Mouse (Mus musculus): Measurements from ENCODE around the gene Kin. TPM values are rescaled to one million over a fixed set of nuclear protein-coding genes. Genes with fewer than 3 reads are reported as not detected.

The Kin gene
- polyA plus RNA-seq (2011; ENCODE audit: insufficient read depth, insufficient read length, low replicate concordance, missing spikeins) = 54.6 and 81.6 TPM in 2 replicates

DNA sequence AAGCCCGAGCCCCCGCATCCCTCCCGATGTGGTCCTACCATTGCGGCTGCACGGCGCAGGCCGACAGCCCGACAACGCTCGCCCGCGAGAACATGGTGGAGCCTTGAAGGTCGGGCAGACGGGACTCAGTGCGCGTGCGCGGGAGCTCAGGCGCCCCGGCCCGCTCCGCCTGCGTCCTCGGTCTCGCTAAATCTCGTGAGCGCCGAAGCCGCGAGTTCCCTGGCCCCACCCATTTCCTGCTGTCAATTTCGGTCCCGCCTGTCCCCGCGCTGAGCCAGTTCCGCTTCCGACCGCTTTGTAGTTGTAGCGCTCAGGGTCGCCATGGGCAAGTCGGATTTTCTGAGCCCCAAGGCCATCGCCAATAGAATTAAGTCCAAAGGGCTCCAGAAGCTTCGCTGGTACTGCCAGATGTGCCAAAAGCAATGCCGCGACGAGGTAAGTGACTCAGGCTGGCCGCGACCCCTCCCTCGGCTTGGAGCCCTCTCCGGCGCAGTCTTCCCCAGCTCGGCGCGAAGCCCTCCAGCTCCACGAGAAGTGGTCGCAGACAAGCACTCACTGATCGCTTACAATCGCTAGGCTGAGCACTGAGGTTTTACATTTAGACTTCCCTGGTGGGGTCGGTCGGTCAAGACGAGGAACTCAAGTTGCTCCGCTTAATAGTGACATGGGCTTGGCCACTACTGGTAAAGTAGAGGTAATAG is at the start of gene Kin, which contains the start of gene Atp5c1:
TSS of gene Kin (plus strand) at position 284 of the 701 bp plus-strand sequence.
TSS of gene Atp5c1 (minus strand) at position 201 of the 701 bp plus-strand sequence.
- under 1% methylated on average over 61 of the region's 61 CpGs for WGBS
- Histone ChIP-seq H3K4me1 (ENCODE audit: control insufficient read depth, insufficient read depth, low read length) (no peaks in the 10 kb centered on the region; the same call in 1 of the 2 replicates), H3K4me3 (replicated peaks; ENCODE audit: control insufficient read depth, low read depth, low read length) (peak within 1 kb of the TSS; percentile 90), H3K27ac (ENCODE audit: control insufficient read depth, insufficient read depth, low read depth, low read length, poor library complexity) (peak within 1 kb of the TSS; percentile 83)
- peak; percentile 92 for TF ChIP-seq POLR2A (IDR thresholded peaks at IDR 0.05; ENCODE audit: borderline replicate concordance, control insufficient read depth, low read depth, low read length)
- peak; percentile 38; the same call in 1 of the 2 replicates for TF ChIP-seq CTCF (IDR thresholded peaks at IDR 0.05; ENCODE audit: control insufficient read depth, insufficient read depth, low read length)

DNA sequence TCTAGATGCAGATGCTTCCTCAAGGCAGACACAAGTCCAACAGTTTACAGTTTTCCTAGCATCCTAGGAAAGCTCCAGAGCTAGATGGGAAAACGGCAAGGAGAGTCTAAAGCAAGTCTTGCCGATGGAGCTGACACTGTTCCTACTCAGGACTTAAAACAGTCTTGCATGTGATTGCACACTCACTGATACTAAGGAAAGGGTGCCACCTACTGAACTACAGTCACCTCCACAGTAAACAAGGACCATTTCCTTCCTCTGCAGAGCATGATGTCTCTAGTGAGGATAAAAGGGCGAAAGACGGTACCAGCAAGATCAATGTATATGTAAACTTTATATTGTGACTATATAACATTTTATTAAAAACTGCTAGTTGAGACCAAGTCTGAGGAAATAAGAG is 46.7 kb upstream of the Kin start:
- Histone ChIP-seq H3K4me1 (ENCODE audit: control insufficient read depth, insufficient read depth, low read length) (no peaks in the 10 kb centered on the region; the same call in 1 of the 2 replicates), H3K27ac (ENCODE audit: control insufficient read depth, insufficient read depth, low read depth, low read length, poor library complexity) (no peak overlapping the region), H3K4me3 (replicated peaks; ENCODE audit: control insufficient read depth, low read depth, low read length) (no peak overlapping the region)
- no peak for TF ChIP-seq POLR2A (IDR thresholded peaks at IDR 0.05; ENCODE audit: borderline replicate concordance, control insufficient read depth, low read depth, low read length)
- TF ChIP-seq CTCF (IDR thresholded peaks at IDR 0.05; ENCODE audit: control insufficient read depth, insufficient read depth, low read length) = no peak
- 46% methylated on average over 4 of the region's 4 CpGs for WGBS

DNA sequence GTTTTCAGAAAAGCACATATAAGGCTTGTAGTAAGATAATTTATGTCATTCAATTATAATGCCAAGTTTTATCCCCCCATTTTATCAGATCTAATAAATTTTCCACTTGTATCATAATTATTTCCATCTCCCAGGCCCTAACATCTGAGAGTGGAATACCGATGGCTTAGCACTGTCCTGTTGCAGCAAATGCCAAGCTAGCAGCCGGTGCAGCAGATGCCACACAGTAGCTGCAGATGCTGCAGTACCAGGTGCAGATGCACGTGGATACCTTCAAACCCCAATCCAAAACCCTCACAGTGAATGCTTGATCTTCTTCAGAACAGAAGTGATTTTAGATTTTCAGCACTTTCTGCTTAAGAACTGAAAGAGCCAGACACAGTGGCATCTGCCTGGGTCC is 45.4 kb upstream of the Kin start:
- TF ChIP-seq POLR2A (IDR thresholded peaks at IDR 0.05; ENCODE audit: borderline replicate concordance, control insufficient read depth, low read depth, low read length) (no peak), CTCF (IDR thresholded peaks at IDR 0.05; ENCODE audit: control insufficient read depth, insufficient read depth, low read length) (no peak)
- Histone ChIP-seq H3K27ac (ENCODE audit: control insufficient read depth, insufficient read depth, low read depth, low read length, poor library complexity) (no peak overlapping the region), H3K4me1 (ENCODE audit: control insufficient read depth, insufficient read depth, low read length) (no peaks in the 10 kb centered on the region; the same call in 1 of the 2 replicates), H3K4me3 (replicated peaks; ENCODE audit: control insufficient read depth, low read depth, low read length) (no peak overlapping the region)
- WGBS = 88% methylated on average over 3 of the region's 3 CpGs

DNA sequence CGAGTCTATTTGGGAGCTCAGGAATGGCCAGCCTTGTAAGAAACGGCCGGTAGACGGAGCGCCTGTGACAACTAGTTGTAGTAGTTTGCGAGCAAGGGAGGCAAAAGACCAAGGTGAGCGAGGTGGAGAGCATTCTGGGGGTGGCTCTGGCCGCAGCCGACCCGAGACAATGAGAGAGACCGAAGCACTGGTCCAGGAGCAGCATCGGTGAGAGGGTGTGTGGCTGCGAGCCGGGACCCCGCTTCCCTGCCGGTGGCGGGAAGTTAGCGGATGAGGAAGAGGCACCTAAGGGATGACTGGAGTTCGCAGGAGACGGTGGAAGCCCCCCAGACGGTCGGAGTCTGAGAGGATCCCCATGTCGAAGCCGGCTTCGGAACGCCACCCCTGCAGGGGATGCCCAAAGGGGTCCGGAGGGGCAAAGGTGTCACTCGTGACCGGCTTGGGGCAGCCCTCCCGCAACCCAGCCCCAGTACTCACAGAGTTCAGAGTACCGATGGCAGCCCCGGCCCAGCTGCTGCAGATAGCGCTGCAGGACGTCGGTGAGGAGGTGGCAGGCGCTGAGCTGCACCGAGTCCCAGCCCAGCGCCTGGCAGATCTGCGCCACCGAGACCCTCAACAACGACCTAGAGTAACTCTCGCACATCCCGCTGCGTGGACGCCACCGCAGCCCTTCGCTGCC is 32.5 kb upstream of the Kin start:
- under 1% methylated on average over 47 of the region's 47 CpGs for WGBS
- H3K4me3 ChIP-seq (replicated peaks; ENCODE audit: control insufficient read depth, low read depth, low read length) = peak overlapping the region; percentile 96
- no peaks in the 10 kb centered on the region; the same call in 1 of the 2 replicates for H3K4me1 ChIP-seq (ENCODE audit: control insufficient read depth, insufficient read depth, low read length)
- TF ChIP-seq POLR2A (IDR thresholded peaks at IDR 0.05; ENCODE audit: borderline replicate concordance, control insufficient read depth, low read depth, low read length) = no peak
- no peak for TF ChIP-seq CTCF (IDR thresholded peaks at IDR 0.05; ENCODE audit: control insufficient read depth, insufficient read depth, low read length)
- H3K27ac ChIP-seq (ENCODE audit: control insufficient read depth, insufficient read depth, low read depth, low read length, poor library complexity) = peak overlapping the region; percentile 34; the same call in 1 of the 2 replicates

DNA sequence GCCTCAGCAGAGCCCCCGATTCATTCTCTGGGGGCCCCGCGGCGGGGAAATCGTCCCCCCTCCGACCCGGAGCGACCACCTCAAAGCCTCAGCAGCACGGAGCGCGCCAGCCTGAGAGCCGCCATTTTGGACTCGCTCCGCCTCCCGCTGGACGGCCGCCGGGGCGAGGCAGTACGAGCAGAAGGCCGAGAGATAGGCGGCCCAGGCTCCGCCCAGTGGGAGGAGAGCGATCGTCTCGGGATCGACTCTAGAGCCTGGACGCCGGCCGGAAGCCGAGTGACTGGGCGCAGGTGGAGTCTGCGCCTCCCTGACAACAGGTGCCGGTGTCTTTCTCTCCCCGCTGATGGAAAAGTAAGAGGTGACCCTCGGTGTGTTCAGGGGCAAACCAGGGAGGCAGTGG is 31.9 kb upstream of the Kin start, which contains the start of gene Taf3:
TSS of gene Taf3 (minus strand) at position 136 of the 400 bp plus-strand sequence.
- no peak for TF ChIP-seq CTCF (IDR thresholded peaks at IDR 0.05; ENCODE audit: control insufficient read depth, insufficient read depth, low read length)
- TF ChIP-seq POLR2A (IDR thresholded peaks at IDR 0.05; ENCODE audit: borderline replicate concordance, control insufficient read depth, low read depth, low read length) = peak; percentile 65; the same call in 1 of the 2 replicates
- Histone ChIP-seq H3K27ac (ENCODE audit: control insufficient read depth, insufficient read depth, low read depth, low read length, poor library complexity) (peak within 1 kb of the TSS; percentile 34; the same call in 1 of the 2 replicates), H3K4me1 (ENCODE audit: control insufficient read depth, insufficient read depth, low read length) (no peaks in the 10 kb centered on the region; the same call in 1 of the 2 replicates), H3K4me3 (replicated peaks; ENCODE audit: control insufficient read depth, low read depth, low read length) (peak within 1 kb of the TSS; percentile 96)
- 0% methylated on average over 36 of the region's 36 CpGs for WGBS

DNA sequence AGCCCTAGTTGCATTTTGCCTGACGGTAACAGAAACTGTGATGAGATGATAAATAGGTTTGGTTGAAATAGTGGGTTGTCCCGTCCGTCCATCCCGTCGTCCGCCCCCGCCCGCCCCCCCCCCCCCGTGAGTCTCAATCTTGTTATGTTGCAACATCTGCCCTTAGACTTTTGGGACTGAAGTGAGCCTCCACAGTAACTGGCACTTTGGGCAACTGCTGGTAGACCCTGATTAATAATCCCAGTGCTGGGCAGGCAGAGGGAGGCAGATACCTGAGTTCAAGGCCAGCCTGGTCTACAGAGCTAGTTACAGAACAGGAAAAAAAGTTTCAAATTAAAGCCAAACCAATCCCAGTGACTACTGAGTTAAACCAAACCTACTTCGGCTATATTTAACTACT is 30.9 kb upstream of the Kin start:
- 8% methylated on average over 10 of the region's 10 CpGs for WGBS
- no peak for TF ChIP-seq CTCF (IDR thresholded peaks at IDR 0.05; ENCODE audit: control insufficient read depth, insufficient read depth, low read length)
- no peak for TF ChIP-seq POLR2A (IDR thresholded peaks at IDR 0.05; ENCODE audit: borderline replicate concordance, control insufficient read depth, low read depth, low read length)
- Histone ChIP-seq H3K4me1 (ENCODE audit: control insufficient read depth, insufficient read depth, low read length) (no peaks in the 10 kb centered on the region; the same call in 1 of the 2 replicates), H3K27ac (ENCODE audit: control insufficient read depth, insufficient read depth, low read depth, low read length, poor library complexity) (no peak overlapping the region), H3K4me3 (replicated peaks; ENCODE audit: control insufficient read depth, low read depth, low read length) (peak overlapping the region; percentile 45)

DNA sequence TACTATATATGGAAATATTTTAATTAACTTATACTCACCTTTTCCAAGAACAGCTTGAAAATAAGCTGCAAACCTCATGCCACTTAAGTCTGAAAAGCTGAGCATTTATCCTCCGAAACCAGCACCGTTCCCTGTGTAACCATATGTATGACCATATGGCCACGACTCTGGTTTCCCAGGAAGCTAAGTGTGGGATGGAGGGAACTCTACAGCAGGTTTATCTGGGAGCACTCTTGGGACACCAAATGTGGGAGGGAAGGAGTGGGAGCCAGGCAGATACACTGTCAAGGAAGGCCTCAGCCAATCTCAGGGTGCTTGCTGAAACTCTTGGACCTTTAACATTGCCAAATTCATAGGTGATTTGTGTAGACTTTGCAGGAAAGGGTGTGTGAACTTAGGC is 29.5 kb upstream of the Kin start:
- Histone ChIP-seq H3K4me1 (ENCODE audit: control insufficient read depth, insufficient read depth, low read length) (no peaks in the 10 kb centered on the region; the same call in 1 of the 2 replicates), H3K4me3 (replicated peaks; ENCODE audit: control insufficient read depth, low read depth, low read length) (no peak overlapping the region), H3K27ac (ENCODE audit: control insufficient read depth, insufficient read depth, low read depth, low read length, poor library complexity) (no peak overlapping the region)
- TF ChIP-seq POLR2A (IDR thresholded peaks at IDR 0.05; ENCODE audit: borderline replicate concordance, control insufficient read depth, low read depth, low read length) (no peak), CTCF (IDR thresholded peaks at IDR 0.05; ENCODE audit: control insufficient read depth, insufficient read depth, low read length) (no peak)
- 91% methylated on average over 3 of the region's 3 CpGs for WGBS

DNA sequence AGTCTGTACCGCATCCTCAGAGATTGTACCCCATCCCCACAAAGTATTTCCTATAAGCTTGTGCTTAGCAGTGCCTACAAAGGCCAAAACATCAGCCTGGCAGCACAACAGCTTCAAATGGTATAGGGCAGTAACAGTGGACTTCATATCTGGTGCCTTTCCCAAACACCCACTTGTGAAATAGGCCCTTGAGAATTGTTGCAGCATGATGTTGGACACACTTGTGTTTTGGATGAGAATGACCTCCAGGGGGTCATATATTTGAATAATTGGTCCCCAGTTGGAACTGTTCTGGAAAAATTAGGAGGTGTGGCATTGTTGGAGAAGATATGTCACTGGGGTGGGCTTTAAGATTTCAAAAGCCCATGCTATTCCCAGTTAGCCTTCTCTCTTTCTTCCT is 28.4 kb upstream of the Kin start:
- WGBS = 93% methylated on average over 1 of the region's 1 CpGs
- Histone ChIP-seq H3K27ac (ENCODE audit: control insufficient read depth, insufficient read depth, low read depth, low read length, poor library complexity) (no peak overlapping the region), H3K4me1 (ENCODE audit: control insufficient read depth, insufficient read depth, low read length) (no peaks in the 10 kb centered on the region; the same call in 1 of the 2 replicates), H3K4me3 (replicated peaks; ENCODE audit: control insufficient read depth, low read depth, low read length) (no peak overlapping the region)
- no peak for TF ChIP-seq CTCF (IDR thresholded peaks at IDR 0.05; ENCODE audit: control insufficient read depth, insufficient read depth, low read length)
- TF ChIP-seq POLR2A (IDR thresholded peaks at IDR 0.05; ENCODE audit: borderline replicate concordance, control insufficient read depth, low read depth, low read length) = no peak
